Mouse (Mus musculus): Measurements from ENCODE around the gene Isg20l2.

GRCm38 (mm10) chr3:87949955-87950515 lies 19.9 kb downstream of the Isg20l2 start:
- TF ChIP-seq POLR2A (IDR thresholded peaks at IDR 0.05; ENCODE audit: insufficient read length, low read depth) = no peak
- TF ChIP-seq CEBPB (IDR thresholded peaks at IDR 0.05; ENCODE audit: insufficient read depth, poor library complexity, severe bottlenecking) = no peak
- no peak for TF ChIP-seq REST (IDR thresholded peaks at IDR 0.05; ENCODE audit: insufficient read depth, insufficient read length)
- no peak for TF ChIP-seq MYOD1 (IDR thresholded peaks at IDR 0.05; ENCODE audit: control insufficient read depth in 1 of 3, insufficient read length in 2 of 3, low read depth in 2 of 3)
- no peak for TF ChIP-seq USF1 (IDR thresholded peaks at IDR 0.05; ENCODE audit: low read depth)
- TF ChIP-seq TCF12 (IDR thresholded peaks at IDR 0.05; ENCODE audit: insufficient read depth, poor library complexity, severe bottlenecking) = no peak
- no peak for TF ChIP-seq MAX (IDR thresholded peaks at IDR 0.05; ENCODE audit: low read depth)
